ENCODE assay signal across 13 mouse cellular contexts in genomic region chr5:120643365-120644085, GRCm38 (mm10). TPM values are rescaled to one million over a fixed set of nuclear protein-coding genes. Genes with fewer than 3 reads are reported as not detected.
DNase-seq lines count a peak whose midpoint lies in the region.
"Had no signal": no experiment of that assay in that cellular context is flagged by ENCODE, and none has a peak within 500 bp of the region (broad histone marks: within the 10 kb centered on the region; RNA-seq: fewer than 3 reads in every experiment).

No protein-coding gene starts in this region.

- peaks cover 3% of the 10 kb centered on the region for H3K9me3 ChIP-seq in megakaryocyte, embryonic 14.5 days
- no peaks in the 10 kb centered on the region for H3K9me3 ChIP-seq in limb, embryonic 10.5 days (replicated peaks)
- H3K9me3 ChIP-seq: liver, embryonic 13.5 days had no signal

- intact Hi-C loops in left cerebral cortex, postnatal 4 days (cut with DNase I), result no loop called here

- DNase-seq in left cerebral cortex, postnatal 4 days, result peak; percentile 68
- no peak for DNase-seq in left cerebral cortex, adult 8-10 months (ENCODE audit: low spot score in 2 of 2)
- DNase-seq in adrenal gland, adult 2 months, result peak; percentile 88
- DNase-seq in cerebellum, adult 9-10 months, result peak; percentile 63
- DNase-seq in gastrocnemius, postnatal 10 days, result no peak
- DNase-seq in limb, embryonic 10.5 days (ENCODE audit: low spot score), result no peak
- DNase-seq: gastrocnemius, adult 2 months; liver, embryonic 13.5 days; midbrain, embryonic 14.5 days; right cerebral cortex, postnatal 14 days had no signal

- WGBS in limb, embryonic 10.5 days, result 87% methylated on average over 14 of the region's 14 CpGs

- peaks cover 79% of the 10 kb centered on the region for H3K27me3 ChIP-seq in megakaryocyte, embryonic 14.5 days (replicated peaks)
- peaks cover 27% of the 10 kb centered on the region for H3K27me3 ChIP-seq in limb, embryonic 10.5 days (ENCODE audit: low read depth, poor library complexity, severe bottlenecking)

- H3K27ac ChIP-seq in limb, embryonic 10.5 days, result no peak overlapping the region
- H3K27ac ChIP-seq: gastrocnemius, adult 2 months; kidney, postnatal 0 days; liver, embryonic 13.5 days had no signal

- no peaks in the 10 kb centered on the region for H3K36me3 ChIP-seq in megakaryocyte, embryonic 14.5 days (replicated peaks; ENCODE audit: low read length)
- no peaks in the 10 kb centered on the region for H3K36me3 ChIP-seq in limb, embryonic 10.5 days
- H3K36me3 ChIP-seq: liver, embryonic 13.5 days had no signal

- H3K4me3 ChIP-seq in megakaryocyte, embryonic 14.5 days (replicated peaks), result peak overlapping the region; percentile 62
- no peak overlapping the region for H3K4me3 ChIP-seq in limb, embryonic 10.5 days
- H3K4me3 ChIP-seq: gastrocnemius, adult 2 months; liver, embryonic 13.5 days had no signal

- peaks cover 58% of the 10 kb centered on the region for H3K4me1 ChIP-seq in megakaryocyte, embryonic 14.5 days
- peaks cover 2% of the 10 kb centered on the region for H3K4me1 ChIP-seq in limb, embryonic 10.5 days

RNA-seq across cellular contexts. Expression of gene Rasal1, which starts 5.1 kb away (rescaled TPM):
- 10 to 100 TPM; 42.2 to 54.6 TPM for total RNA-seq in left cerebral cortex, postnatal 4 days (2021)
- 10 to 100 TPM; 68.8 to 89.5 (median 83.1) TPM for total RNA-seq in left cerebral cortex, adult 8-10 months (2022)
- total RNA-seq in adrenal gland, adult 2 months (2021), result 10 to 100 TPM in 1 of 2 experiments, 1 to 10 TPM in 1; 4.6 to 16.1 TPM
- 19.0 and 19.2 TPM in 2 replicates for polyA plus RNA-seq in adrenal gland, adult 2 months (2012; rRNA removed)
- 13.3 and 20.9 TPM in 2 replicates for polyA plus RNA-seq in megakaryocyte, embryonic 14.5 days (2012; ENCODE audit: insufficient read depth, low replicate concordance)
- under 1 TPM in 1 of 2 experiments, not detected in 1; 0.23 TPM for total RNA-seq in gastrocnemius, postnatal 10 days (2021)
- 0.13 and 0.36 TPM in 2 replicates for polyA plus RNA-seq in limb, embryonic 10.5 days (2016; fragmentation: Nextera tagmentation; extraction: Ambion mirVana)
- total RNA-seq: gastrocnemius, adult 2 months had no signal

RNA-seq across cellular contexts. Expression of gene Cfap73, which starts 9.5 kb away (rescaled TPM):
- under 1 TPM in 1 of 2 experiments, not detected in 1; 0.40 TPM for total RNA-seq in left cerebral cortex, postnatal 4 days (2021)
- under 1 TPM in 2 of 4 experiments, not detected in 2; 0.55 to 0.58 TPM for total RNA-seq in left cerebral cortex, adult 8-10 months (2022)
- total RNA-seq in adrenal gland, adult 2 months (2021), result 1 to 10 TPM in 1 of 2 experiments, not detected in 1; 1.6 TPM
- not detected in 2 replicates for polyA plus RNA-seq in adrenal gland, adult 2 months (2012; rRNA removed)
- not detected in 2 replicates for polyA plus RNA-seq in megakaryocyte, embryonic 14.5 days (2012; ENCODE audit: insufficient read depth, low replicate concordance)
- total RNA-seq in gastrocnemius, postnatal 10 days (2021), result not detected
- polyA plus RNA-seq in limb, embryonic 10.5 days (2016; fragmentation: Nextera tagmentation; extraction: Ambion mirVana), result not detected in 2 replicates
- total RNA-seq: gastrocnemius, adult 2 months had no signal
- polyA plus RNA-seq: embryonic facial prominence, embryonic 11.5 days; kidney, postnatal 0 days; liver, embryonic 13.5 days; midbrain, embryonic 14.5 days had no signal

RNA-seq across cellular contexts. Expression of gene Ddx54, which starts 31.0 kb away (rescaled TPM):
- 10 to 100 TPM; 52.0 to 55.4 TPM for total RNA-seq in left cerebral cortex, postnatal 4 days (2021)
- total RNA-seq in left cerebral cortex, adult 8-10 months (2022), result 10 to 100 TPM; 32.4 to 36.9 (median 35.7) TPM
- total RNA-seq in adrenal gland, adult 2 months (2021), result 10 to 100 TPM; 46.8 to 49.5 TPM
- 42.7 and 49.6 TPM in 2 replicates for polyA plus RNA-seq in adrenal gland, adult 2 months (2012; rRNA removed)
- 23.6 and 74.7 TPM in 2 replicates for polyA plus RNA-seq in megakaryocyte, embryonic 14.5 days (2012; ENCODE audit: insufficient read depth, low replicate concordance)
- 10 to 100 TPM; 22.4 to 23.9 TPM for total RNA-seq in gastrocnemius, postnatal 10 days (2021)
- polyA plus RNA-seq in limb, embryonic 10.5 days (2016; fragmentation: Nextera tagmentation; extraction: Ambion mirVana), result 58.1 and 62.6 TPM in 2 replicates

RNA-seq across cellular contexts. Expression of gene Rita1, which starts 31.1 kb away (rescaled TPM):
- total RNA-seq in left cerebral cortex, postnatal 4 days (2021), result 10 to 100 TPM; 22.7 to 26.0 TPM
- 10 to 100 TPM; 25.1 to 30.2 (median 28.8) TPM for total RNA-seq in left cerebral cortex, adult 8-10 months (2022)
- 10 to 100 TPM; 11.6 to 22.7 TPM for total RNA-seq in adrenal gland, adult 2 months (2021)
- 32.5 and 33.5 TPM in 2 replicates for polyA plus RNA-seq in adrenal gland, adult 2 months (2012; rRNA removed)
- polyA plus RNA-seq in megakaryocyte, embryonic 14.5 days (2012; ENCODE audit: insufficient read depth, low replicate concordance), result 30.9 and 35.5 TPM in 2 replicates
- 1 to 10 TPM; 4.7 to 6.2 TPM for total RNA-seq in gastrocnemius, postnatal 10 days (2021)
- 17.5 and 19.5 TPM in 2 replicates for polyA plus RNA-seq in limb, embryonic 10.5 days (2016; fragmentation: Nextera tagmentation; extraction: Ambion mirVana)

RNA-seq across cellular contexts. Expression of gene Iqcd, which starts 54.7 kb away (rescaled TPM):
- under 1 TPM; 0.58 to 0.64 TPM for total RNA-seq in left cerebral cortex, postnatal 4 days (2021)
- 1 to 10 TPM in 3 of 4 experiments, under 1 TPM in 1; 0.78 to 1.3 (median 1.3) TPM for total RNA-seq in left cerebral cortex, adult 8-10 months (2022)
- total RNA-seq in adrenal gland, adult 2 months (2021), result under 1 TPM; 0.29 to 0.55 TPM
- polyA plus RNA-seq in adrenal gland, adult 2 months (2012; rRNA removed), result 0.29 and 0.49 TPM in 2 replicates
- 0.94 and 5.8 TPM in 2 replicates for polyA plus RNA-seq in megakaryocyte, embryonic 14.5 days (2012; ENCODE audit: insufficient read depth, low replicate concordance)
- total RNA-seq in gastrocnemius, postnatal 10 days (2021), result under 1 TPM; 0.40 to 0.50 TPM
- 0.30 and 0.41 TPM in 2 replicates for polyA plus RNA-seq in limb, embryonic 10.5 days (2016; fragmentation: Nextera tagmentation; extraction: Ambion mirVana)
- total RNA-seq: gastrocnemius, adult 2 months had no signal

Comparison
In these comparisons a context has a peak if more than half of its experiments do, and no peak if none do; other contexts are left out.
1. DNase-seq: peak in left cerebral cortex, postnatal 4 days (single experiment), adrenal gland, adult 2 months (single experiment) and cerebellum, adult 9-10 months (single experiment); none in left cerebral cortex, adult 8-10 months (0 of 2), gastrocnemius, postnatal 10 days (single experiment) and limb, embryonic 10.5 days (single experiment).
2. RNA of gene Rasal1, which starts 5.1 kb away (total RNA-seq): 68.8 to 89.5 TPM in left cerebral cortex, adult 8-10 months, 42.2 to 54.6 TPM in left cerebral cortex, postnatal 4 days and 4.6 to 16.1 TPM in adrenal gland, adult 2 months; 0.23 TPM in gastrocnemius, postnatal 10 days; every median in the first group is over 4 times any median in the second.